Mouse (Mus musculus): ENCODE measurements around the gene Notum.

DNA sequence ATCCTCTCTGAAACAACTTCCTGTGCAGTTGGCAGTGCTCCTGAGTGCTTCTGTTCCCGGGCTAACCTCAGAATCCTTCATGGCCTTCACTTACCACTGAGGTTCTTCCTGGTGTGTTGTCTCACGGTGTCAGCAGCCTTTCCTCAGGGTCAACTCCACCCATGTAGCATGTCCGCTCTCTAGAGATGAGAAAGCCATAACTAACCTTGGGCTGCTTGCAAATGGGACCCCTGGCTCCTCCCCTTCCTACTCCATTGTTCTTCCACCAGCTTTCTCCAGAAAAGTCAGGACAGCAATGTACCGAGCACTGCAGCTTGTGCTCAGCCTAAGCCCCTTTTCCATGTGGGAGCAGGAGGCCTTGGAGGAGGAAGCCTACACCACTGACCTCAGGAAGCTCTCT, 54.2 kb downstream of the Notum start:
- TF ChIP-seq CTCF (IDR thresholded peaks at IDR 0.05; ENCODE audit: low read depth) (no peak), EP300 (optimal IDR thresholded peaks at IDR 0.05) (no peak)

Measured in stomach, postnatal 0 days (tissue).